Mouse (Mus musculus): ENCODE results near the gene B3gnt2.

B3gnt2 gene

DNA sequence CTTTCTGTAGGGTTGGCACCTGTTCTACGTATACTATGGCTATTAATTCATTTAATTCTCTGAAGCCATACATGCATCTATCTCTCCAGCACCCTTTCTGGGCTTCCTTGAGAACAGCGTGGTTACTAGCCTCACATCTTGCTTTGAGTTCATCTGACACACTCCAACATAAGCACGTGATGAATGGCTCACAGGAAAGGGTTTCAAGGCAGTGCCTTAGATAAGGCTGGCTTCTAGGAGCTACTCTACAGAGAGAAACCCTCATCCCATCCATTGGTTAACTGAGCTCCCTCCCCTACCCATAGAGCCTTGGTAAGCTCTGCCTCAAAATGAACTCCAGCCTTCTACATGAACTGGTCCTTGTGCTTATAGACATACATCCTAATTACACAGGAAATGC lies 47.3 kb downstream of the B3gnt2 start:
- no peak for DNase-seq

GRCm38 (mm10) chr11:22811413-22811812 lies 49.3 kb downstream of the B3gnt2 start:
- DNase-seq: no peak

- DNase-seq: no peak
Measured at GRCm38 (mm10) chr11:22809465-22810096, 51.2 kb downstream of the B3gnt2 start.

DNA sequence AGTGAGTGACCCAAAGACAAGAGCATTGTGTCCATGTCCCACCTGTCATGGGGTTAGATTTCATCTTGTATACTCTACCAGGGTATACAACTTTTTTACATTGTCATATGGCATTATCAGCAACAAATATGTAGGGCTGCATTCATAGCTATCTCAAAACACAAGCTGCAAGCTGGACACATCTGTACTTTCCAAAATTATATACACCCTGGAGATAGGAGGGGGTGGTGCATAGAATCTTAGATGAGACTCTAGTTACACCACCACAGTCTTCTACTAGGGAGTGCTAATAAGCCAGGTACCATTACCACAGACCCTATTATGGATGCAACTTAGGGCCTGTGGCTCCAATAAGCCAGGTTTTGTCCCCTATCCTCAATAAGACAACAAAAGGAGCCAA lies 52.7 kb downstream of the B3gnt2 start:
- DNase-seq: no peak

GRCm38 (mm10) chr11:22805171-22805570 lies 55.6 kb downstream of the B3gnt2 start:
- no peak for DNase-seq

DNA sequence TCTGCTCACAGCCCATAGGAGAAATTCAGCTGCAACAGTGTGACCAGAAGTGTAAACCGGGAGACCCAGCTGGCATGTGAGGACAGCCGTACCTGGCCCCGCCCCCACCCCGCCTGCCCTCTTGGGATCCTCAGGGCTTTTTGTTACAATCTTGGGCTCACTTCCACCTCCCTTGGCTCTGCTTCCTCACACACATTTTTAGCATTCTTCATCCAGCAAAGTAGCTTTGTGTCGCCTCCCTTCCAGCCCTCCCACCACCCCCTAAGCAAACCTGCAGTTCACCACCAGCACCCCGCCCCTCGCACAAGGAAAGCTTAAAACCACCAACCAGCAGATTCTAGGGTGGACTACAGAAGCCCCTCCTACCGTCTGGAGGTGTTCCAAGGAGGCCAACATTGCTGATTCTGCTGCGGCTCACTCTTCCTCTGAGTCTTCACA lies 60.8 kb downstream of the B3gnt2 start:
- no peak for DNase-seq

DNA sequence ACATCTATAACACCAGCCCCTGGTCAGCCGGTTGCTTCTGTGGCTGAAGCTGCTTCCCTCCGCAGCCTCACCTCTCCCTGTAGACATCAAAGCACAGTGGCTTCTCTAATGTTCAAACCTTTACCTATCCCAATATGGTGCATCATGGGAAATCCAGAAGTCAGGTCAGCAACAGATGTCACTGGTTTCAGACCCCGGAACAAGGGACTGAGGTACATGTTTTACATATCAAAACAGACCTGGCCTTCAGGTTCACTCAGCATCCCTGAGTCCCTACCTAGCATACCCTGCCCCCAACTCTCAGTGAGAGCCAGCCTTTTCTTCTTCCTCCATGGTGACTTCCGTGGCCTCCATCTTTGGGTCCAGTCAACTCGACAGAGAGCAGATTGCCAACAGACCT lies 61.8 kb downstream of the B3gnt2 start:
- no peak for DNase-seq

DNA sequence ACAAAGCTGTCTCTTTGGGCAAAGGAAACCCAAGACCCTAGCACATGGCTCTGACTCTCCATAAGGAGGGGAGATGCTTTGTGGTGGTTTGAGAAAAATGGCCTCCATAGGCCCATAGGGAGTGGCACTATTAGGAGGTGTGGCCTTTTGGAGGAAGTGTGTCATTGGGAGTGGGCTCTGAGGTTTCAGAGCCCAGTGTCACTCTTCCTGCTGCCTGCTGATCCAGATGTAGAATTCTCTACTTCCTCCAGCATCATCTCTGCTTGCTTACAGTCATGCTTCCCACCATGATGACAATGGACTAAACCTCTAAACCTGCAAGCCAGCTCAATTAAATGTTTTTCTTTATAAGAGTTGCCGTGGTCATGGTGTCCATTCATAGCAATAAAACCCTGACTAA lies 66.0 kb downstream of the B3gnt2 start:
- no peak for DNase-seq

GRCm38 (mm10) chr11:22793881-22794203 lies 66.9 kb downstream of the B3gnt2 start:
- DNase-seq: no peak

DNA sequence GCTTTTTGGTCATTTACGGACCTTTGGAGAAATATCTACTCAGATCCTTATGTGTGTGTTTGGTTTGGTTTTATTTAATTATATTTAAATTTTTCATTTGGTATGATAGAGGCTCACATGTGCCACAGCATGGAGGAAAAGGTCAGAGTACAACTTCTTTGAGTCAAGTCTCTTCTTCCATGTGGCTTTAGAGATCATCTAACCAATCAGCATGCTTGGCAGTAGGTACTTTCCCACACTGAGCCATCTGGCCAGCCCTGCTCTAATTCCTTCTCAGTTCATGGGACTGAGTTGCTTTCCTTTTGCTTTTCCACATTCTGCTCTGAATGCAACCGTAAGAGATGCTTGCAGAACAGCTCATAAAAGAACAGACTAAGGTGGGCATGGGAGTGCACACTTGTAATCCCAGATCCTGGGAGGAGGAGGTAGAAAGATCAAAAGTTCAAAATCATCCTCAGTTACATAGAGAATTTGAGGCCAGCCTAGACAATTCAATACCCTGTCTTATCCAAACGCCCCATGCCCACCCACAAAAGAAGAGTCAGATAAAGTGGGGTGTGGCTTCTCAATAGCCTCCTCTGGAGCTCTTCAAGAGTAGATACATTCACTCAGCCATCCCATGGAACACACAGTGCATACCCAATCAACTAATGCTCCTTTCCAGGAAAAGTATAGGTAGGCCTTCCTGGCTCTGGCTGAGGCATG lies 67.4 kb downstream of the B3gnt2 start:
- no peak for DNase-seq

DNA sequence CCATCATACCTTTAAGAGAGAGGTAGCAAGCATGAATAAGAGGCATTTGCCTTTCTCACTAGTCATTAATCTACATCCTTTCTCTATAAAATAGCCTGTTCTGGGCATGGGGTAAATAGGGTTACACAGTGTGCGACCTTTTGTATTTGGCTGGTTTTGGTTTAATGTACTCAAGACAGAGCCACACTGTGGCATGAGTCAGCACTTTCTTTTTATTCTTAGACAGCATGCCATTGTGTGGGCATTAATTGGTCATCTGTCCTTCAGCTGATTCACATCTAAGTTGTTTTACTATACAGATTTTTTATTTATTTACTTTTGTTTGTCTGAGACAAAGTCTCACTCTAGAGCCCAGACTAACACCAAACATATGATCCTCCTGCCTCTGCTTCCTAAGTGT lies 68.6 kb downstream of the B3gnt2 start:
- no peak for DNase-seq

GRCm38 (mm10) chr11:22791726-22792125 lies 69.0 kb downstream of the B3gnt2 start:
- no peak for DNase-seq

DNA sequence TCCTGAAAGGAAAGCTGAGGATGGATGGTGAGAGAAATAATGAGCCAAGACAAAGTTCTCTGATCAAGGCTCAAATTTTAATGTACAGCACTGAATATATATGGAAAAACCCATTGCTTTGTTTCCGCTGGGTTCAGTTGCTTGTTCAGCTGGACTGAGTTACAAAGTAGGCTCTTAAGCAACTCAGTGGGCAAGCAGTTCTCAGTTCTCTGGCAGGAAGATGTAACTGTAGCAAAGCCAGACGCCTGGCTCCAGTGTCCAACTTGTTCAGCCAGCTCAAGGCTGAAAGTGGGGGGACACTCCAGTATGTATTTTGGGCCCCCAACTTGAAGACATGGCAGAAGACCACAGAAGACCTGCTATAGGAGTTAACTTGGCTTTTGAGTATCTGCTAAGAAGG lies 72.9 kb downstream of the B3gnt2 start:
- no peak for DNase-seq

- no peak for DNase-seq
Measured at GRCm38 (mm10) chr11:22784477-22784876, 76.3 kb downstream of the B3gnt2 start.

DNA sequence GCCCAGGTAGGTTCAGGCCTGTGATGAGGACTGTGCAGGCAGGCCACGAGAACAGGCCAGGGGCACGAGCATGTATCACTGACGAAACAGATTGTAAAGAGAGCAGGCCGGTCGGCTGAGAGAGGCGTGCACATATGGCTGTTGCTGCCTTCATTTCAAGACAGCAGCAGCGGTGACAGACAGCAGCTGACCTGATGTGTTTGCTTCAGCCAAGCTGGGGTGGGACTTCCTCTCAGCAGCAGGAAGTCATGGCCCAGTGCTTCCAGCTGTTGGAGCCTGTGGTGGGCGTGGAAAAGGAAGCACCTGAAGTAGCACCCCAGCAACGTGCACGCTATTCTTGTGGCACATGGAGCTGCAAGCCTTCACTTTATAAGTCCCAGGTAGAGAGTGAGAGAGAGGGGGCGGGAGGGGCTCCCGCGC lies 78.0 kb downstream of the B3gnt2 start:
- DNase-seq: no peak

GRCm38 (mm10) chr11:22781190-22781589 lies 79.6 kb downstream of the B3gnt2 start:
- DNase-seq: no peak

GRCm38 (mm10) chr11:22780761-22781160 lies 80.0 kb downstream of the B3gnt2 start:
- DNase-seq: no peak

DNA sequence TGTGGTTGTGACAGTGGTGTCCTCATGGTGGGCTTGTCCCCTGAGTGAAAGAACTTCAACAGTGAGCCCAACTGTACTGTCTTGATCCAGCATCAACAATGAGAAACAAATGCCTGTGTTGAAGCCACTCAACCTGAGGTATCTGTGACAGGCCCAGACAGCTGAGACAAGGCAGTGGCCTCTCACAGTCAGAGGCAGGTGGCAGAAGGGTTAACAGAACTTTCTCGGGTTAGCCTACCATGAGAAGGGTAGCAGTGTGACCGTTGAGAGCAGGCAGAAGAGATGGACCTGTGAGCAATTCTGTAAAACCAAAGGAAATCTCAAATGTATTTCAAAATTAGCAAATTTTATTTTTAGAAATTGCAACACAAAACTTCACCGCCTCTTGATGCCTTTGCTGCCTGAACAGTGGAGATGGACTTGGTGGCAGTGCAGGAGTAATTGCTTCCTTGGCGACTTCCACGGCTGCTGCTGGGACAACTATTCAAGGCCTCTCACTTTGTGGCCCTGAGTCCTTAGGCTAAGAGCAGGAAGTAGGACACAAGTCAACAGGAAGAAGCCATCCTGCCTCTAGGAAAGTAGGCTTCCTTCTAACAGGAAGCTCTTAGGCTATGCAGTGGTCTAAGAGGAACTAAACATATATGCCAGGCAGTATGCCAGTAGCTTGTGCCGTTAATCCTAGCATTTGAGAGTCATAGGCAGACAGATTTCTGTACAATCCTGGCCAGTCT lies 80.8 kb downstream of the B3gnt2 start:
- DNase-seq: no peak

DNA sequence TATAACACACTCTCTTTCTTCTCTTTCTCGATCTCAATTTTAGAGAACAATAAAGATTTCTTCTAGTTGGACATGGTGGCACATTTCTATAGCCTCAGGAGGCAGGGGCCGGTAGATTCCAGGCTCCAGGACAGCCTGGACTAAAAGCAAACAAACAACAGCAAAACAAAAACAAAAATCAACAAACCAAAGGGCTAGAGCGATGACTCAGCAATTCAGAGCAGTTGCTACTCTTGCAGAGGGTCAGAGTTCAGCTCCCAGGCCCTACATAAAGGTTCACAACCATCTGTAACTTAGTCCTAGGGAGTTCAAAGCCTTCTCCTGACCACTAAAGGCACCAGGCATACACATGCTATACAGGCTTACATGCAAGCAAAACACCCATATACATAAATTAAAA lies 82.2 kb downstream of the B3gnt2 start:
- no peak for DNase-seq

GRCm38 (mm10) chr11:22777531-22777930 lies 83.2 kb downstream of the B3gnt2 start:
- no peak for DNase-seq

GRCm38 (mm10) chr11:22774821-22775220 lies 85.9 kb downstream of the B3gnt2 start:
- no peak for DNase-seq

- no peak for DNase-seq
Measured at GRCm38 (mm10) chr11:22766238-22766637, 94.5 kb downstream of the B3gnt2 start.

DNA sequence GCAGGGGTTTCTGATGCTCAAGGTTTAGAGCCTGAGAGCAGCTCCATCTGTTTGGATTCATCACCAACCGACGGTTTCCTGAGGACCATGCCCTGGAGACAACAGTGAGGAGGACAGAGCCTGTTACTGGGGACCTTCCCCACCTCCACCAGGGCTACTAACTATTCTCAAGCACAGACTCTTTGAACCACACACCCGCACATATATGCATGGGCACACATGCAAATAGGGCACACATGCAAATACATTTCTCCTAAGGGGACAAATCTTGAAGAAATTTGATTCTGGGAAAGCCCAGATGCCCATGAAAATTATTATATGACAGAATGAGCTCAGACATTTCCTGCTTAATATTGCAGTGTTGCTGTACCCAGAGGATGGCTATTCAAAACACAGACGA lies 95.3 kb downstream of the B3gnt2 start:
- no peak for DNase-seq

All from cerebellum, postnatal 36 days (tissue).